Mouse (Mus musculus) embryonic stem cell, embryonic (primary cell): ENCODE results near the gene Pard6a.

Experiments used
- CTCF ChIA-PET, 4 experiments: fragments of 300-600 bp in 2 of 4; fragments of 350-600 bp in 2 of 4; sonication (Branson Sonifier 250); formaldehyde crosslinking; loops; one replicate each; lab custom pipeline; 2022; ENCODE audit warnings: inconsistent platforms in 2 of 4; lab: Charles Lee
- POLR2A ChIA-PET, 4 experiments: fragments of 300-600 bp in 2 of 4; fragments of 350-600 bp in 2 of 4; sonication (Branson Sonifier 250); formaldehyde crosslinking; loops; one replicate each; lab custom pipeline; 2022; ENCODE audit warnings: antibody characterized with exemption in 4 of 4, inconsistent platforms in 1 of 4; lab: Charles Lee

Pard6a gene

DNA sequence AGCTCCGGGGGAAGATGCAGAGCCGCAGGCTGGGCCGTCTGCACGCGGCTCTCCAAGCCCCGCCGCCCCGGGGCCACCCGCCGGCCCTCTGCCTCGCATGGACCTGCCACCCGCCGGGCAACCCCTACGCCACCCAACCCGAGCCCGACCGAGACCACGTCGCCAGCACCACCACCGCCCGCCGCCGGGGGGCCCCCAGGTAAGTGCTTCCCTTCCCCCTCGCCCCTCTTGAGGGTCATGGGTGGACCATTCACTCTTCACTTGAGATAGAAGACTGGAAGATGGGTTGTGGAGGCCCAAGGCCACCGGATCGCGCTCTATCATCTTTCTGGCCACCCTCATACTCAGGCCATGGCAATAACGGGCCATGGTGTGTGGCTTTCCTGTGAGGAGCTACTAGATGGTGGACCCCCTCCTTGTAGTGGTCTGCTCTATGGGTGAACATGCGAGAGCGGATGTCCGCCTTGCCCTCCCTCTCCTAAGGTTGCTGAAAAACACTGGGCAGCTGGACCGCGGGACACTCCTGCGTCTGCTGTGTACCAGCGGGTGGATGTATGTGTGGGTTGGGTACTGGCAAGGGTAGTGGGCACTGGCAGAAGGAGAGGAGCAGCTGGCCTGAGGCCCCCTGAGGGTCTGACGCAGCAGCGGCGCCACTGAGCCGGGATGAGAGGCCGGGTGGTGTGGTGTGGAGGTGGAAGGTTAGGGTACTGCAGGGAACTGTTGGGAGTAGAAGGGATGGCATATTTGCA is 6.7 kb upstream of the Pard6a start:
- CTCF ChIA-PET, result interaction anchor here in 3 of 4 experiments (0.5 to 1.9 kb wide), 8 partner anchors 20 to 220 kb away, joined by 3 to 6 read pairs (median 3); partner anchors contain the start of genes Agrp (in 1 of the 3), Ctcf (in 1 of the 3) and Ripor1 (in 1 of the 3)
- POLR2A ChIA-PET, result interaction anchor here in 3 of 4 experiments (0.5 to 2.9 kb wide), 14 partner anchors 10 to 133 kb away, joined by 3 to 10 read pairs (median 3); partner anchors contain the start of genes Ranbp10 (in 2 of the 3), 4933405L10Rik (in 1 of the 3), Agrp (in 1 of the 3) and Ctcf (in 1 of the 3)

DNA sequence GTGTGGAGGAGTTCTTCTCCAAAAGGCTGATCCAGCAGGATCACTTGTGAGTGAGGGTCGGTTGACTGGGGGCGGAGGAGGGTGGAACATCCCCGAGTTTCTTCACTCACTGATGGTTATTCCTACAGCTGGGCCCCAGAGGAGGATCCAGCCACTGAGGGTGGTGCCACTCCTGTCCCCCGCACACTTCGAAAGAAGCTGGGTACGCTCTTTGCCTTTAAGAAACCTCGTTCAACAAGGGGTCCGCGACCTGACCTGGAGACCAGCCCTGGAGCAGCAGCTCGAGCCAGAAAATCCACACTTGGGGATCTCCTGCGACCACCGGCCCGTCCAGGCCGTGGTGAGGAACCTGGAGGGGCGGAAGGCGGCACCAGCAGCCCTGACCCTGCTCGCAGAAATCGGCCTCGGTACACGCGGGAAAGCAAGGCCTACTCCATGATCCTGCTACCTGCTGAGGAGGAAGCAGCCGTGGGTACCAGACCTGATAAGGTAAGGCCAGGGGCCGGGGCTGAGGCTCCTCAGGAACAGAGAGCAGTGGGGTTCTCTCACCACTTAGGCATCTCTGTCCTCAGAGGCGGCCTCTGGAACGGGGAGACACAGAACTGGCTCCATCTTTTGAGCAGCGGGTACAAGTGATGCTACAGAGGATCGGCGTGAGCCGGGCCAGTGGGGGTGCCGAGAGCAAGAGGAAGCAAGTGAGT is 5.7 kb upstream of the Pard6a start:
- ChIA-PET CTCF (interaction anchor here in 2 of 4 experiments (0.6 to 1.6 kb wide), 3 partner anchors 21 to 90 kb away, joined by 3 to 8 read pairs (median 4); partner anchors contain the start of gene Ripor1 (in 1 of the 2)), POLR2A (interaction anchor here in 2 of 4 experiments (0.5 to 1.6 kb wide), 4 partner anchors 14 to 205 kb away, joined by 3 to 6 read pairs (median 4); no protein-coding TSS in a partner anchor)

DNA sequence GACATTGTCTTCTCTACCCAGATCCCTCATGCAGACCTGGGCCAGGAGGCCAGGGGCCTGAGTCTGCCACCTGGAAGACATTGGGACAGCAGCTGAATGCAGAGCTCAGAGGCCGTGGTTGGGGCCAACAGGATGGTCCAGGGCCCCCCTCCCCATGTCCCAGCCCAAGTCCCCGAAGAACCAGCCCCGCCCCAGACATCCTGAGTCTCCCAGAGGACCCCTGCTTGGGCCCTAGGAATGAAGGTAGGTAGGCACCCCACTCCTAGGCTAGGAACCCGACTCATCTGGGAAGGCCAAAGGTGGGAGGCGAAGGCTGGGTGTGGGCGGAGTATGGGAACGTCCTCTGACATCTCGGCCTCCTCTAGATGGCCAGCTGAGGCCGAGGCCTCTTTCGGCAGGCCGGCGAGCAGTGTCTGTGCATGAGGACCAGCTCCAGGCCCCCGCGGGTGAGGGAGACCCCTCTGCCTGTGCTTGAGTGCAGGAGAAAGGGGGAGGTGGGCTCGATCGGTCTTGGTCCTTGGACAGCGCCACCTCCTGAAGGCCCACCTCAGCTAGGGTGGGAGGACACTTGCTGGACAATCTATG is 3.7 kb upstream of the Pard6a start:
- CTCF ChIA-PET, result interaction anchor here in 1 of 4 experiments (1.4 kb wide), 1 partner anchor 233 kb away, joined by 3 read pairs; no protein-coding TSS in a partner anchor
- POLR2A ChIA-PET, result interaction anchor here in 3 of 4 experiments (1.0 to 5.7 kb wide), 3 partner anchors 9 to 11 kb away, joined by 6 to 58 read pairs (median 45); partner anchors contain the start of gene Carmil2 (in 2 of the 3)

DNA sequence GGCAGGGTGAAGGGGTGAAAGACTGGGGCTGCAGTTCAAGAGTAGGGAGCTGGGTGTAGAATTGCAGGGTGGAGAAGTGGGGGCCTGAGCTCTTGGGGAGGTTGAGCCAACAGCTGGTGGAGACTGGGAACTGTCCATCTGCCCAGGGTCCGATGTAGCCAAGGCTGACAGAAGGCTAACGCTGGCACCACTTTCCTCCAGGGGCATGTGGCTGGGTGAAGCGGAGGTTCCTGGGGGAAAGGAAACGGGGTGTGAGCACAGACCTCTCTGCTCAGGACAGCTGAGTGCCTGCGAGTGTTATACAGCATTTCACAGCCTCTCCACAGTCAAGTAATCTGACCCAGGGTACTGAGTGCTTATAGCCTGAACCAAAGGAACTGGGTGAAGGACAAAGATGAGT is 2.2 kb upstream of the Pard6a start:
- CTCF ChIA-PET, result interaction anchor here in 2 of 4 experiments (0.7 to 1.0 kb wide), 2 partner anchors 102 to 166 kb away, joined by 3 to 4 read pairs; no protein-coding TSS in a partner anchor
- POLR2A ChIA-PET, result interaction anchor here in 3 of 4 experiments (0.6 to 5.7 kb wide), 9 partner anchors 9 to 157 kb away, joined by 3 to 58 read pairs (median 3); partner anchors contain the start of genes Carmil2 (in 2 of the 3) and Agrp (in 1 of the 3)

DNA sequence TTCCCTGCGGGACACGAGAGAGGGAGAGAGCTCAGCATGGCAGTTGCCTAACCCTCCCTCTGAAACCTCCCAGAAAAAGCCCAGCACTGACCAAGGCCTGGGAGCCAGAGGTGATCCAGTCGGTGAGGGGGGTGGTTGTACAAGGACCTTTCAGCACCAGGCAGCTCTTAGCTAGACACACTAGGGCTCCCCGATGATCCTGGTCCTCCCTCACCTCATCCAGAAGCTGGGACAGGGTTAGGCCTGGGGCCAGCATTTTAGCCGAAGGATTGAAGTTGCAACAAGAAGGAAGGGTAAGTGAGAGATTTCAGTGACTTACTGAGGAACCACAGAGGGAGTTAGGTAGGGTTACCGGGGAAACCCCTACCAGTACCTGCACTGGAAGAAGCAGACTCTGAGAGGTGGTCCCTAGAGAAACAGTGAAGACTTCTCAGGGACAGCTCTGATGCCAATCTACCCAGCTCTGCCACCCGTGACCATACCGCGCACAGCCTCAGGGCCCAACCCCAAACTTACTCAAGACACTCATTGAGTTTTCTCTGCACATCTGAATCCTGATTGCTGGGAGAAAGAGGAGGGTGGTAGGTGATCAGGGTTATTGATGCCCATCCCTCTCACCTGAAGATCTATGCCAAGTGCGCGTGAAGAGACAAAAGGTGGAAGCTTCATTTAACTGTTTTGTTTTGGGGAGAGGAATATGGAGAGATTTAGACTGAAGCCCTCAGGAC is 1.3 kb upstream of the Pard6a start:
- POLR2A ChIA-PET, result interaction anchor here in 3 of 4 experiments (0.7 to 5.7 kb wide), 32 partner anchors 10 to 352 kb away, joined by 3 to 58 read pairs (median 5); partner anchors contain the start of genes Carmil2 (in 3 of the 3), Agrp (in 2 of the 3), Ctcf (in 2 of the 3) and Ranbp10 (in 2 of the 3)
- CTCF ChIA-PET, result interaction anchor here in 3 of 4 experiments (0.7 to 1.6 kb wide), 8 partner anchors 13 to 230 kb away, joined by 3 to 5 read pairs (median 4); partner anchors contain the start of gene Tppp3 (in 1 of the 3)

DNA sequence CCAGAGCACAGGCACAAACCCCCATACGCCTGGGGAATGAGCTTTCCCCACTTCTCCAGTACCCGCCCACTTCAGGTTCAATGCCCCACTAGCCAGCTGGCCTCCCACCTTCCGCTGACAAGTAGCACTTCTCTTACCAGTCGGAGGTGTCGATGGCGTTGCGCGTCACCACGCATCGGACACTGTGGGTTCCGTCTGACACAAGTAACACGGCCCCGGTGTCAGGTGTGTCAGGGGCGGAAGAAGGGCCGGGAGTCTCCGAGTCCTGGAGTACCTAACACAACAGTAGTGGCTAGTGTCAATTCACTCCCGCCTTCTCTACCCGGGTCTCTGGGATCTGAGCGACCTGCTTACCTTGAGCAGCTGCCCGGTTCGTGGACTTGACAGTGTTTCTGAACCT is 382 bp upstream of the Pard6a start:
- POLR2A ChIA-PET, result interaction anchor here in 3 of 4 experiments (0.6 to 5.7 kb wide), 43 partner anchors 8 to 357 kb away, joined by 3 to 58 read pairs (median 4); partner anchors contain the start of genes Carmil2 (in 3 of the 3), Agrp (in 2 of the 3), Ctcf (in 2 of the 3) and Pskh1 (in 2 of the 3)
- CTCF ChIA-PET, result interaction anchor here in 3 of 4 experiments (0.7 to 1.6 kb wide), 13 partner anchors 14 to 230 kb away, joined by 3 to 7 read pairs (median 3); partner anchors contain the start of gene Tppp3 (in 1 of the 3)

DNA sequence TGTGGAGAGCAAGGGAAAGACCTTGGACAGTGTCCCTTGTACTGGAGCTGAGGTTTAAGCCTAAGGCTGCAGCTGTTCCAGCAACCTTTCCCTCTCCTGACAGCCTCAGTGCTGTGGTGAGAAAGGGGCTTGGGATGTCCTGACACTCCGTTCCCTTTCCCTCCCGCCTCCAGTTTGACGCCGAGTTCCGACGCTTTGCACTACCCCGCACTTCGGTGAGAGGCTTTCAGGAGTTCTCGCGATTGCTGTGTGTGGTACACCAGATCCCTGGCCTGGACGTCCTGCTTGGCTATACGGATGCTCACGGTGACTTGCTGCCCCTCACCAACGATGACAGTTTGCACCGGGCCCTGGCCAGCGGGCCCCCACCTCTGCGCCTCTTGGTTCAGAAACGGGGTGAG is 1.1 kb downstream of the Pard6a start:
- CTCF ChIA-PET, result interaction anchor here in 2 of 4 experiments (0.6 kb wide), 2 partner anchors 14 to 147 kb away, joined by 3 to 6 read pairs; no protein-coding TSS in a partner anchor
- POLR2A ChIA-PET, result interaction anchor here in 3 of 4 experiments (0.5 to 5.3 kb wide), 6 partner anchors 15 to 264 kb away, joined by 3 to 45 read pairs (median 4); partner anchors contain the start of genes Atp6v0d1 (in 1 of the 3), Carmil2 (in 1 of the 3) and Slc12a4 (in 1 of the 3)

DNA sequence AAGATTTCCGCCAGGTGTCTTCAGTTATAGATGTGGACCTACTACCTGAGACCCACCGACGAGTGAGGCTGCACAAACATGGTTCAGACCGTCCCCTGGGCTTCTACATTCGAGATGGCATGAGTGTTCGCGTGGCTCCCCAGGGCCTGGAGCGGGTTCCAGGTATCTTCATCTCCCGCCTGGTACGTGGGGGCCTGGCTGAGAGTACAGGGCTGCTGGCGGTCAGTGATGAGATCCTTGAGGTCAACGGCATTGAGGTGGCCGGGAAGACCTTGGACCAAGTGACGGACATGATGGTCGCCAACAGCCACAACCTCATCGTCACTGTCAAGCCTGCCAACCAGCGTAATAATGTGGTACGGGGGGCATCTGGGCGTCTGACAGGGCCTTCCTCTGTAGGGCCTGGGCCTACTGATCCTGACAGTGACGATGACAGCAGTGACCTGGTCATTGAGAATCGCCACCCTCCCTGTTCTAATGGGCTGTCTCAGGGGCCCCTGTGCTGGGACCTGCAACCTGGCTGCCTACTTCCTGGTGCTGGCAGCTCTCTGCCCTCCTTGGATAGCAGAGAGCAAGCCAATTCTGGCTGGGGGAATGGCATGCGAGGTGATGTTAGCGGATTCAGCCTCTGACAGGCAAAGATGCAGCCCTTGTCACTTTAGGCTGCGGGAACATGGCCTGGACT is 1.9 kb downstream of the Pard6a start:
- ChIA-PET POLR2A (interaction anchor here in 2 of 4 experiments (0.5 to 5.3 kb wide), 7 partner anchors 10 to 127 kb away, joined by 3 to 45 read pairs (median 5); partner anchors contain the start of genes Carmil2 (in 1 of the 2) and Ranbp10 (in 1 of the 2)), CTCF (interaction anchor here in 2 of 4 experiments (0.5 to 2.0 kb wide), 2 partner anchors 11 to 18 kb away, joined by 3 to 6 read pairs; no protein-coding TSS in a partner anchor)

DNA sequence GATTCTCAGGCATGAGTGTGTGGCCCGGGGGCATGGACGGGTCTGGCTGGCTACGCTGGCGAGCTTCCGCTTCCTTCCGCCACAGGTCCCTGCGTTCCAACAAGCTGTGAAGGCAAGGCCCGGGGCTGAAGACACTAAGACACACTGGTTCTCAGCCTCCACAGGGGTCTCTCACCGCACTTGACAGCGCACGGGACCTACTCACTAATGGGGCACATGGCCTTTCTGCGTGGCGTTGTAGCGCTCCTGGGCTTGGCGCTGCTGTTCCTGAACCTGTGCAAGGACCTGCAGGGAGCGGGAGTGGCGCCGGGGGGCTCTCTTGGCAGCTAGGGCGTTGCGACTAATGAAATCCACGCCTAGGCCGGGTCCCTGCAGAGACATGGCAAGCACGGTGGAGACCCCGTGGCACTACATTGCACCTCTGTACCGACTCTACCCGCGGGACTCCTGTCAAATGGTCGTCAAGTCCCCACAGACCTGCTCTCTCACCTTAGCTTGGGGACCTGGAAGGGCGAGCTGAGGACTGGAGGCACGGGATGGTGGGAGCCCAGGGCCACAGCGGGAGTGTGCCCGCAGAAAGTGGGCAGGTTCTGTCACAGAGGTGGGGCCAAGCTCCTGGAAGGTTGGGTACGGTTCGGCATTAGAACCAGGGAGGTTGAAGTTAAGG is 3.3 kb downstream of the Pard6a start:
- CTCF ChIA-PET, result interaction anchor here (0.5 to 2.0 kb wide), 8 partner anchors 10 to 494 kb away, joined by 3 to 12 read pairs (median 4); no protein-coding TSS in a partner anchor
- POLR2A ChIA-PET, result interaction anchor here in 3 of 4 experiments (0.5 to 2.4 kb wide), 16 partner anchors 10 to 1364 kb away, joined by 3 to 10 read pairs (median 4); partner anchors contain the start of genes Ranbp10 (in 2 of the 3), Pskh1 (in 1 of the 3), Tppp3 (in 1 of the 3) and Tsnaxip1 (in 1 of the 3)

DNA sequence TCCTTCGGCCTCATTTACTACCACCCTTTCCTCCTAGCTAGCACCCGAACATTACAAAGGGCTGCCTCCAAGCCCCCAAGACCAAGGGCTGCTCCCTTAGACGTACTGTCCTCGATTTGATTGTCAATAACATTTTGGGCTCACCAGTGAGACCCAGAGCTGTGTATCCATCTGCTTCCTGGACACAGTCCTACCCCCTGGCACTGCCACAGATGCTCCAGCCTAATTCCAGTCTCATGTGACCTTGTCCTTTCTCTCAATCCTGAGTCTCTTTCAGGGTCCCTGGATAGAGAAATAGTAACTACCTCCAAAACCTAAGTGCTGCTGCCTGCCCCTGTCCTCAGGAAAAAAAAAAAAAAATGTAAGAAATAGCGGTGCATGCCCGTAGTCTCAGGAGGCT is 4.0 kb downstream of the Pard6a start:
- ChIA-PET CTCF (interaction anchor here in 3 of 4 experiments (0.6 to 2.0 kb wide), 6 partner anchors 9 to 494 kb away, joined by 3 to 12 read pairs (median 4); no protein-coding TSS in a partner anchor), POLR2A (interaction anchor here in 3 of 4 experiments (0.5 to 2.4 kb wide), 14 partner anchors 12 to 1557 kb away, joined by 3 to 10 read pairs (median 4); partner anchors contain the start of genes Carmil2 (in 1 of the 3), Pskh1 (in 1 of the 3), Ranbp10 (in 1 of the 3) and Tppp3 (in 1 of the 3))

DNA sequence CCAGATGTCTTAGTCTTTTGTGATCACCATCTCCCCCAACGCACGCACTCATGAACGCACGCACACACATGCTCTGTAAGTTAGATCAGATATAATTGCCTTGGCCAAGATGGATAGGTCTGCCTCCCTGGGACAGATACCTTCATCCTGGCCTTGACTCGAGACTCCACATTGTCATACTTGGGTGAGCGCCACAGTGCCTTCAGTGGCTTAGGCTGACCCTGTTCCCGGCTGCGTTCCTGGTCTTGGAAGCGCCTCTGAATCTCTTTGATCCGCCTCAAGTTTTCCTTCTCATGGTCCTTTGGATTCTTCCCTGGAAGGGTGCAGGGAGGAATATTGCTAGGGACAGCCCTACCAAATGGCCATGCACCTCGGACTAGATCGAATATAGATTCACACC is 5.5 kb downstream of the Pard6a start:
- POLR2A ChIA-PET, result interaction anchor here in 1 of 4 experiments (0.8 to 1.1 kb wide), 2 partner anchors 19 to 48 kb away, joined by 5 to 6 read pairs; no protein-coding TSS in a partner anchor
- CTCF ChIA-PET, result interaction anchor here in 1 of 4 experiments (0.6 kb wide), 1 partner anchor 281 kb away, joined by 3 read pairs; no protein-coding TSS in a partner anchor

DNA sequence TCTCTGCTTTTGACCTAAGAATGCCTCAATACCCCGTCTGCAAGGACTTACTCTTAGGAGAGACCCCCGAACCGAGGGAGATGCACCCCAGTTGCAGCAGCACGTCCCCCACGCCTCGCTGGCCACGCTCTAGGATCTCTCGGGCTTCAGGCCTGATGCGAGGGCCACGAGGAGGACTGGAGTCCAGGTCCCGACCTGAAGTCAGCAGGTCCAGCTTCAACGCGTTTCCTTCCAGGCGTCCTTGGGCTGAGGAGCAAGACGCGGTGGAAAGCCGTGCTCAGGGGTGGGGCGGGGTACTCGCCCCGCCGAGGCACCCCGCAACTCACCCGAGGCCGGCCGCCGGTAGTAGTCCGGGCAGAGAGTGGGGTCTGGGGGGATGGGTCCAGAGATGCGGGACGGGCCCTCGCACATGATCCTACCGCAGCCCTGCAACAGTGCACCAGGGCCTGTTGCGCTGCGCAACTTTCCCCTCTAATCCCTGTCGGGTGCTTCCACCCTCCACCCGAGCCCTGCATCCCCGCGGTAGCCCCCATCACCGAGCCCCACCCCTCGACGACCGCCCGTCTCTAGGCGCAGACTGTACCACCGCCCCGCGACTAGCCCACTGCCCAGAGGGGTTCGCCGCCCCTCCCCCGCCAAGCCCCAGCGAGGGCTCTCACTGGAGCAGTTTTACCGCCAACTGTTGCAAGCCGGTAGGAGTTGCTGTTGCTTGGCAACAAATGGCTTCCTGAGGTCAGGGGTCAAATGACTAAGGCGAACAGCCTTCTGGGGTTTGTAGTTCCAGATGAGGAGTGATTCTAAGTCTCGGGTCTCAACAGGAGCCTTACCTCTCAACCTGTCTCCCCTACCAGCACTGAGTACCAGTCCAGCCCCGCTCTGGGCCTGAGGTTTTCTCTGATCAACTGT is 6.8 kb downstream of the Pard6a start, which contains the start of the genes 4933405L10Rik and Enkd1:
TSS of gene 4933405L10Rik (plus strand) at position 158 of the 906 bp plus-strand sequence.
TSS of gene Enkd1 (minus strand) at position 713 of the 906 bp plus-strand sequence.
- POLR2A ChIA-PET, result interaction anchor here in 3 of 4 experiments (0.6 to 1.1 kb wide), 7 partner anchors 13 to 346 kb away, joined by 3 to 6 read pairs (median 4); no protein-coding TSS in a partner anchor

DNA sequence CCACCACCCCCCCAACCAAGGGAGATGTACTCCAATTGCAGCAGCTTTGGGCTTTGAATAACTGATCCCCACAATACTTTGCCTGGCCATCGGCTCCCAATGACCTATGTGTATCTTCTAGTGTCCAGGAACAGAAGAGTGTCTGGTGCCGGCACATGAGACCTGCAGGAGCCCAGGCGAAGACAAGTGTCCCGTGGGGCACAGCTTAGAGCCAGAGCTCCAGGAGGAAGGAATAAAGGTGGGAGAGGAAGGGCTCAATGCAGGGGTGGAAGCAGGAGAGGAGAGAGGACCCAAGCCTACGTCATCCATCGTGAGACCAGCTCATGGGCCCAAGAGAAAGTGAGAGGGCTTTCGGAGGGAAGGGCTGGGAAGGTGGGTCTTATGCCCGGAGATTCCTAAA is 7.7 kb downstream of the Pard6a start:
- ChIA-PET POLR2A (interaction anchor here in 3 of 4 experiments (0.8 to 1.9 kb wide), 14 partner anchors 8 to 346 kb away, joined by 3 to 9 read pairs (median 4); partner anchors contain the start of genes Acd (in 1 of the 3), Ctcf (in 1 of the 3), Gfod2 (in 1 of the 3) and Nutf2 (in 1 of the 3)), CTCF (interaction anchor here in 2 of 4 experiments (0.5 to 1.5 kb wide), 4 partner anchors 23 to 147 kb away, joined by 3 to 10 read pairs (median 4); no protein-coding TSS in a partner anchor)

More for the DNA sequence above, 6.8 kb downstream of the Pard6a start, which contains the start of the genes 4933405L10Rik and Enkd1:
- CTCF ChIA-PET, result interaction anchor here in 2 of 4 experiments (0.5 to 1.5 kb wide), 4 partner anchors 63 to 295 kb away, joined by 3 to 10 read pairs (median 4); partner anchors contain the start of genes Kctd19 (in 1 of the 2) and Lrrc36 (in 1 of the 2)
